Mouse (Mus musculus): ENCODE measurements around the gene Bex4. TPM values are rescaled to one million over a fixed set of nuclear protein-coding genes. Genes with fewer than 3 reads are reported as not detected.
"Not testable (repeated sequence)": the region's sequence is repeated elsewhere in the genome, so short reads cannot be mapped to it uniquely, and the experiment has no call there.

Bex4 gene
- 242 and 258 TPM in 2 replicates for polyA plus RNA-seq (2015; fragmentation: Nextera tagmentation; extraction: Ambion mirVana)

DNA sequence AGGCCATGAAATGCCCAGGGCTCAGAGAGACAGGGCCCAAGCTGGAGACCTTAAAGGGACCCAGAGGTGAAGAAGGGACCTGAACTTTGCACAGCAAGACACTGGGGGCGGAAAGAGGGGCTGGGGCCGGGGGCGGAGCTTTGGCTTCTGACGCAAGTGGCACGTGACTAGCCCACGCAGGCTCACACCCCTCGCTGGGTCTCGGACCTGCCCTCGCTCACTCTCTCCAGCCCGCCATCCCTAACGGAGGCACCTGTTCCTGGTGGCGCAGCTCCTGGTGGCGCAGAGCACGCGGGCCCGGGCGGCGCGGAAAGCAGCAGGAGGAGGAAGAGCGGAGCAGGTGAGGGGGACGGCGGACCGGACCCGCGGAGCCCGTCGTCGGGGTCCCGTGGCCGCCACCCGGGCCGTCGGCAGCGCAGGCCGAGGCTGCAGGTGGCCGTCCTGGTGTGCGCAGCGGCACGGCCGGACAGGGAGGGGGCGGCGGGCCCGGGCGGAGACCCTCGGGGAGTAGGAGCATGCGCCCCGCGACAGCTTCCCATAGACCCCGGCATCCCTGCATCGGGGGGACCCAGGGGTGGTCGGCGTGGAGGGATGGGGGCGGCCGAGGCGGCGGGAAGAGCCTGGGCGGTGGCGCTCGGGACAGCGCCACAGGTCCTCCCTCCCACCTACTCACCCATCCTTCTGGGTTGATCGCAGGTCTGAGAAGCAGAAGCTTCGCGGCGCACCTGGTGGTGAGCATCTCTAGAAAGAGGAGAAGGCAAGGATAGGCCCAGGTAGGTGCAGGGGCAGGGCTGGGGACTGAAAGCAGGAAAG, at the start of gene Bex4:
Gene Bex4, plus strand, starts transcription at position 170 of the 813 bp plus-strand sequence.
- H3K36me3 ChIP-seq (ENCODE audit: control insufficient read depth, insufficient read depth, low read length); H3K9me3 ChIP-seq (ENCODE audit: control insufficient read depth, low read length); H3K27ac ChIP-seq (ENCODE audit: low read length); H3K4me1 ChIP-seq (ENCODE audit: control insufficient read depth, insufficient read depth, low read length); H3K27me3 ChIP-seq (replicated peaks; ENCODE audit: control insufficient read depth, insufficient read depth, low read length): not testable (repeated sequence)
- Histone ChIP-seq H3K4me3 (ENCODE audit: low read length) (peak within 1 kb of the TSS; percentile 42), H3K4me2 (ENCODE audit: low read depth, low read length) (peak within 1 kb of the TSS; percentile 35), H3K9ac (ENCODE audit: low read depth, low read length) (peak within 1 kb of the TSS; percentile 45)
- WGBS: 16% methylated on average over 10 of the region's 64 CpGs
- ATAC-seq: peak; percentile 91

DNA sequence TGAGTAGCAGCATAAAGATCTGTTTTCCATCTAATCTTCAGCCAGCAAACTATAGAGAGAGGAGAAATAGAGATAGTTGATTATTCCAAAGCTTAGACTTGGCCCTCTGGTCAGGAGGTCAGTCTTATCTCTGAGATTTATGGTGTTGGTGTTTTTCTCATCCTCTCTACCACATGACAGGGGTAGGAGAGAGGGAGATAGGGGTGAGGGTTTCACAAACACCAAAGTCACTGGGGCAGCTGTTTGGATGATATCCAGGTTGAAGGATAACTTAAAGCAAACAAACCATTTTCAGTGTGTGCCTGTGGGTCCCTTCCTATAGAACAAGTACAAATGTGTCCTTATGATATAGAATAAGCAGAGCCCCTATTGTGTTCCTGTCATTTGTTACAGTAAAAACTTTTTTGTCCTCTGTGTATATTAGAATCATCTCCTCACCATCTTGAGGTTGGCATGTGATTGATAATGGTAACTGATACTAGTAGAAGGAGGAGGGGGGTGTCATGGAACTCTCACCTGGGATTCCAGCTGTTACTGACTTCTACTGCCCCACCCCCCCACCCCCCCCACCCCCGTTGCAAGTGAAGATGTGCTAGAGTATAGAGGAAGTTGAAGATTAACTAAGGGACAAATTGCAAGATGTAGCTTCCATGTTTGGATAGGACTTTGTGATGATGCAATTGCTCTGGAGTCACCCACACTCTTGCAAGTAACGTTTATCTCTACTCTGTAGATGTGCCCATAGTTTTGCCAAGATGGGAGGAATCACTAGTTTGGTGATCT, 46.1 kb upstream of the Bex4 start:
- no peaks in the 10 kb centered on the region for H3K36me3 ChIP-seq (ENCODE audit: control insufficient read depth, insufficient read depth, low read length)
- H3K9ac ChIP-seq (ENCODE audit: low read depth, low read length): no peak overlapping the region
- no peaks in the 10 kb centered on the region for H3K9me3 ChIP-seq (ENCODE audit: control insufficient read depth, low read length)
- no peak overlapping the region for H3K4me3 ChIP-seq (ENCODE audit: low read length)
- no peak overlapping the region for H3K27ac ChIP-seq (ENCODE audit: low read length)
- WGBS: 21% methylated on average over 2 of the region's 2 CpGs
- H3K27me3 ChIP-seq (replicated peaks; ENCODE audit: control insufficient read depth, insufficient read depth, low read length): no peaks in the 10 kb centered on the region
- no peaks in the 10 kb centered on the region for H3K4me1 ChIP-seq (ENCODE audit: control insufficient read depth, insufficient read depth, low read length)
- ATAC-seq: peak; percentile 74
- H3K4me2 ChIP-seq (ENCODE audit: low read depth, low read length): no peak overlapping the region

DNA sequence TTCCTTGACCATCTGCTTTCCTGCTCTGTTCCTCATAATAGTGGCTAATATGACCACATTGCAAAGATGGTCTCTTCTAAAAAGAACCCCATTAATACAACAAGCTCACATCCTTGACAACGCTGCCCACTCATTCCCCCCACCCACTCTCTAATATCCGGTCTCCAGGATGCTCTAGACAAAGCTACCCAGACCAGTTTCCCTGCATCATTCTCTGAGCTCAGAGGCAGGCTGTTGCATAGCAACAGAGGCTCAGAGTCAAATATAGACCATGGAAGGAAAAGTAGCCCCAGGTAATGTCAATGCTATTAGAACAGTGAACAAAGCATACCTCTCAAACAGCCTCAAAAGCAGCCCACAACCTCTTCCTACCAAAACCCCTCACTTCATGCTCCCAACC, 44.4 kb upstream of the Bex4 start:
- no peaks in the 10 kb centered on the region for H3K4me1 ChIP-seq (ENCODE audit: control insufficient read depth, insufficient read depth, low read length)
- ATAC-seq: no peak
- 46% methylated on average over 2 of the region's 2 CpGs for WGBS
- no peak overlapping the region for H3K27ac ChIP-seq (ENCODE audit: low read length)
- H3K9ac ChIP-seq (ENCODE audit: low read depth, low read length): no peak overlapping the region
- no peaks in the 10 kb centered on the region for H3K36me3 ChIP-seq (ENCODE audit: control insufficient read depth, insufficient read depth, low read length)
- no peak overlapping the region for H3K4me2 ChIP-seq (ENCODE audit: low read depth, low read length)
- H3K9me3 ChIP-seq (ENCODE audit: control insufficient read depth, low read length): no peaks in the 10 kb centered on the region
- no peak overlapping the region for H3K4me3 ChIP-seq (ENCODE audit: low read length)
- H3K27me3 ChIP-seq (replicated peaks; ENCODE audit: control insufficient read depth, insufficient read depth, low read length): no peaks in the 10 kb centered on the region

DNA sequence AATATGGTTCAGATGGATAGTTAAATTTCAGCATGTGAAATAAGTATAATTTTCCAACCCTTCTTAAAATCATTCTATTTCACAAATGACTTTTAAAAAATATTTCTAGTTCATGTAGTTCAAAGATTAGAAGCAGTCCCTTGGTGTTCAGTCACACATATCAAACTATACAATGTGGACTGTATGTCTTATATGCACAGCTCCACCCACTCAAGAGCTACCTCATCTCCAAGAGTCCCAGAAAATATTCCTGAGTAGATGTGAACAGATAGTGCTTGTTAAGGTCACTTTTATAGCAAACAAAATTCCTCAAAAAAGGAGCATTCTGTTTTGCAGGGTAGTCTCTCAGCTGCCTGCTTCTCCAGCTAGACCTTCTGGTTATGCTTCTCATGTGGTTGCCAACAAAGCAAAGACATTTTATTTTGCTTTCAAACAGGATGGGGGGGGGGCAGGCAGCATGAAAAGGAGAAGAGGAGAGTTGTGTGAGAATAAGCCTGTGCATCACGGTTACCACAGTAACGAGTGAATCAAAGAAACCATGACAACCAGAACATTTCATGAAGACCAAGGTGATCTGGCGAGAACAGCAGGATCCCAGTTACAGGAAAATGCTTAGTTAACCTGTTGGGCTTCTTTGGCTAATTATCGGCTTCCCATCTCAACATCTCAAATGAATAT, 34.6 kb upstream of the Bex4 start:
- Histone ChIP-seq H3K9me3 (ENCODE audit: control insufficient read depth, low read length) (no peaks in the 10 kb centered on the region), H3K36me3 (ENCODE audit: control insufficient read depth, insufficient read depth, low read length) (no peaks in the 10 kb centered on the region), H3K27me3 (replicated peaks; ENCODE audit: control insufficient read depth, insufficient read depth, low read length) (no peaks in the 10 kb centered on the region), H3K4me1 (ENCODE audit: control insufficient read depth, insufficient read depth, low read length) (no peaks in the 10 kb centered on the region), H3K9ac (ENCODE audit: low read depth, low read length) (no peak overlapping the region), H3K27ac (ENCODE audit: low read length) (no peak overlapping the region), H3K4me3 (ENCODE audit: low read length) (no peak overlapping the region), H3K4me2 (ENCODE audit: low read depth, low read length) (no peak overlapping the region)
- ATAC-seq: no peak
- 70% methylated on average over 4 of the region's 4 CpGs for whole genome bisulfite sequencing

DNA sequence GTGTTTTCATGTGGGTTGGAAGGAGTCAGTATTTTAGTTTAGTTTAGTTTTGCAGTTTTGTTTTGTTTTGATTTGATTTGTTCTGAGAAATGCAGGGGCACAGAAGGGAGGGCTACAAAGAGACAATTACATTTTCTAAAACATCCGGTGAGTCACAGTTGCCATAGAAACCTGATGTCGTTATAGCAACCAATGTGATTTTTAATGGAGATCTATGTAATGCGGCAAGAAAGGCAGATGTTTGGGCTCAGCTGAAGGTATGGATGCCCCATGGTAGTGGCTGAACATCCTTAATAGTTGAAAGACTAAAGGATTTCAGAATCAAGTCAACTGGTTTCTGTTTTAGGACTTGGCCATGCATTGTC, 34.1 kb upstream of the Bex4 start:
- ATAC-seq: no peak
- no peaks in the 10 kb centered on the region for H3K9me3 ChIP-seq (ENCODE audit: control insufficient read depth, low read length)
- no peaks in the 10 kb centered on the region for H3K27me3 ChIP-seq (replicated peaks; ENCODE audit: control insufficient read depth, insufficient read depth, low read length)
- H3K36me3 ChIP-seq (ENCODE audit: control insufficient read depth, insufficient read depth, low read length): no peaks in the 10 kb centered on the region
- H3K27ac ChIP-seq (ENCODE audit: low read length): no peak overlapping the region
- WGBS: 65% methylated on average over 3 of the region's 3 CpGs
- no peak overlapping the region for H3K4me2 ChIP-seq (ENCODE audit: low read depth, low read length)
- H3K4me1 ChIP-seq (ENCODE audit: control insufficient read depth, insufficient read depth, low read length): no peaks in the 10 kb centered on the region
- no peak overlapping the region for H3K9ac ChIP-seq (ENCODE audit: low read depth, low read length)
- H3K4me3 ChIP-seq (ENCODE audit: low read length): no peak overlapping the region

DNA sequence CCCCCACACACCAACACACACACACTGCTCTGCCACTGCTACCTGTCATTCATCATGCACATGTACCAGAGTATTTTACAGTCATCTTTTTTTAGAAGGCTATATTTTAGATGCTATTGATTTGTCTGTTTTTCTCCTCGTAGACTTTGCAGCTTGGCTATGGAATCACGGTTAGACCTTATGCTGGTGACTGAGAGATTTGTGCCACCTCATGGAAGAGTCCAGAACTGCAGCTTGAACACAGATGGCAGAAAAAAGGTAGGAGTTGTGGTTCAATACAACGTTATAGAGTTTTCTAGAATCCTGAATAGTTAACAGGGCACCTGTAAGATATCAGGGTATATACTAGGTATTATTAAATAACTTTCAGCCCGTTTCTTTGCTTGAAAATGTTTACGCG, 30.9 kb upstream of the Bex4 start:
- no peaks in the 10 kb centered on the region for H3K4me1 ChIP-seq (ENCODE audit: control insufficient read depth, insufficient read depth, low read length)
- no peak overlapping the region for H3K4me3 ChIP-seq (ENCODE audit: low read length)
- 41% methylated on average over 6 of the region's 6 CpGs for WGBS
- no peak overlapping the region for H3K4me2 ChIP-seq (ENCODE audit: low read depth, low read length)
- no peak for ATAC-seq
- no peaks in the 10 kb centered on the region for H3K9me3 ChIP-seq (ENCODE audit: control insufficient read depth, low read length)
- H3K27me3 ChIP-seq (replicated peaks; ENCODE audit: control insufficient read depth, insufficient read depth, low read length): no peaks in the 10 kb centered on the region
- H3K9ac ChIP-seq (ENCODE audit: low read depth, low read length): no peak overlapping the region
- H3K36me3 ChIP-seq (ENCODE audit: control insufficient read depth, insufficient read depth, low read length): no peaks in the 10 kb centered on the region
- no peak overlapping the region for H3K27ac ChIP-seq (ENCODE audit: low read length)

DNA sequence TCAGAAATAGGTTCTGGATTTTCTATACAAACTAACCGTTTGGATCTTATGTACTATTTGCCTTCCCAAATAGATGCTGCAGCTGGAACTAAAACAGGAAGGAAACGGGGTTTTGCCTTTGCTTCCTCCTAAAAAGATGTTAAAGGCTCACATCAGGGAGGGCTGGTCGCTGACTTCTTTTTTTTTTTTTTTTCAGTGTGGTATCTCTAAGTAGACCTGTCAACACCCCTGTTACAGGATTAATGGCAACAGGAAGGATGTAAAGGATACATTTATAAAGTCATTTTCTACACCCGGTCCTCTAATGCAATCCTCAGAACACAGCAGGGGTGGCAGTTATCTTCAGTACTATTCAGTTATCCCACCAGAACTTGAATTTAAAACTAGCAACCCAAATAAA, 23.8 kb upstream of the Bex4 start:
- WGBS: 34% methylated on average over 4 of the region's 4 CpGs
- H3K4me1 ChIP-seq (ENCODE audit: control insufficient read depth, insufficient read depth, low read length): no peaks in the 10 kb centered on the region
- H3K4me3 ChIP-seq (ENCODE audit: low read length): no peak overlapping the region
- H3K9me3 ChIP-seq (ENCODE audit: control insufficient read depth, low read length): no peaks in the 10 kb centered on the region
- ATAC-seq: no peak
- H3K27ac ChIP-seq (ENCODE audit: low read length): no peak overlapping the region
- no peak overlapping the region for H3K9ac ChIP-seq (ENCODE audit: low read depth, low read length)
- peak overlapping the region; percentile 52; the same call in 1 of the 2 replicates for H3K4me2 ChIP-seq (ENCODE audit: low read depth, low read length)
- H3K27me3 ChIP-seq (replicated peaks; ENCODE audit: control insufficient read depth, insufficient read depth, low read length): no peaks in the 10 kb centered on the region
- no peaks in the 10 kb centered on the region for H3K36me3 ChIP-seq (ENCODE audit: control insufficient read depth, insufficient read depth, low read length)

DNA sequence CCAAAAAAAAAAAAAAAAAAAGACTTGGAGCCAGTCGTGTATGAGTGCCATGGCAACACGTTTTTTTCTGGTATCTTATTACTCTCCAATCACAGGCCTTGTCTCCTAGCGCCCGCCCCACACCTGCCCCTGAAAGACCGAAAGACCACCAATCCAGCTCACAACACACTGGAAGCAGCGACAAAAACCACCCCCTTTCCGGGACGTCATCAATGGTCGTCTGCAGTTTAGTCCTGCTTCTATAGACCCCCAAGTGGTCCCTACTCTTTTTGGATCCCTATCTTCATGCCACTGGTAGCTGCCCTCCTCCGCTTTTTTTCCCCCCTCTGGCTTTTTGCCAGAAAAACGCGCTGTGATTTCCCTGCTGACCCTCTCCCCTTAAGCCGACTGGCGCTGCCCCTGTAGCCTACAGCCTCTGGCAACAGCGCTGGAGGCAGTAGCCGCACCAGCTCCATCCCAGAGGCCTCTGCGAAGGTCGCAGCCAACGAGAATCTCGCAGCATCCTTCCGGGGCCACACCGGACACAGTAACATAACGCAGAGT, 23.3 kb upstream of the Bex4 start:
- Histone ChIP-seq H3K27me3 (replicated peaks; ENCODE audit: control insufficient read depth, insufficient read depth, low read length) (no peaks in the 10 kb centered on the region), H3K4me3 (ENCODE audit: low read length) (peak overlapping the region; percentile 45), H3K9me3 (ENCODE audit: control insufficient read depth, low read length) (no peaks in the 10 kb centered on the region), H3K36me3 (ENCODE audit: control insufficient read depth, insufficient read depth, low read length) (no peaks in the 10 kb centered on the region), H3K27ac (ENCODE audit: low read length) (no peak overlapping the region), H3K9ac (ENCODE audit: low read depth, low read length) (peak overlapping the region; percentile 48; the same call in 1 of the 2 replicates), H3K4me2 (ENCODE audit: low read depth, low read length) (peak overlapping the region; percentile 52), H3K4me1 (ENCODE audit: control insufficient read depth, insufficient read depth, low read length) (no peaks in the 10 kb centered on the region)
- peak; percentile 82 for ATAC-seq
- 20% methylated on average over 23 of the region's 23 CpGs for WGBS
